Mouse (Mus musculus) cerebellum, postnatal 4 days (tissue): ENCODE measurements around the gene Fam3a.
"Not testable (repeated sequence)": the region's sequence is repeated elsewhere in the genome, so short reads cannot be mapped to it uniquely, and the experiment has no call there.

Experiments
- DNase-seq, 2 experiments: peaks; one replicate each; pipeline ENCODE4 v3.0.0; 2022; ENCODE audit warnings: low spot score in 2 of 2, mixed read lengths in 1 of 2

Fam3a gene

DNA sequence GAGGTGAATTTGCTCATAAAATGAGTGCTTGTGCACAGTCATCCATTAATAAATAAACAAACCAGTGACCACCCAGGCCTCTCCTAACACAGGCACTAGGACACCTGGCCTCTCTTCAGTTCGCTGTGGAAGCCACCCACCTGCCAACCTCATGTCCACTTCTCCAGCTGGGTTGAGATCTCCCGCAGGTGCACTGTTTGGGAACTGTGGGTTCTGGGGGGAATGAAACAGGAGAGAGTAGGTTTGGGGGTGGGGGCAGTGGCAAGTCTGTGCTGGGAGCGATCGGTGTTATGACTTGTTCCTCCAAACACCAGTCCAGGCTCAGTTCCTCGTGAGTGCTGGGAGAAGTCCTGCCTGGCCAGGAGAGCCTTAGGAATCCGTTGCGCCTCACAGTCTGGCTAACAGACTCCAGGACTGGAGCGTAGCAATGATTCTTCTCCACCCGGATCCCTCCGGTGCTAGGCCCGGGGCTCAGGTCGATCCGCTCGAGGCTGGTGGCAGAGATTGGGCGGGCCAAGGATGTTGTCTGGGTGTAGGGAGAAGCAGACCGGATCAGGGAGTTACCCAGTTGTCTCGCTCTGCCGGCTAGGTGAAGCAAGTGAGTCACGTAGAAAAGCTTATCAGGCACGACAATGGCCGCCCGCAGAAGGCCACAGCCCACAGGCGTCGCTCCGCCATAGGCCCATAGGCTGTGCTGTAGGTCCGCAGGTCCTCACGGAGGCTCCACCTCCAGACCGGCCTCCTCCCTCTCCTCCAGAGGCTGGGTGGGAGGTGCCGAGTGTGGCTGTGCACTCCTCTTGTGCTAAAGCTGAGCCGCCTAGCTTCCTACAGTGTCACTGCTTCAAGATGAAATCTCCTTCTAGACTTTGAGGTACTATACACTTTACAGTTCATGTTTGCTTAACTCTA, at the start of gene Fam3a, which contains the start of gene Ikbkg:
Gene Fam3a (minus strand): TSS at position 738 of the 909 bp plus-strand sequence.
Gene Ikbkg (plus strand): TSS at position 756 of the 909 bp plus-strand sequence.
- peak; percentile 49 to 64 for DNase-seq

- DNase-seq, result peak in 1 of 2 experiments; percentile 50
These were observed 36.3 kb upstream of the Fam3a start for GRCm38 (mm10) chrX:74429290-74429821.

- DNase-seq, result peak; percentile 51 to 77
These were observed 35.8 kb upstream of the Fam3a start, which contains the start of gene G6pdx for GRCm38 (mm10) chrX:74428826-74429276. Gene G6pdx, minus strand, starts transcription at chrX:74429194.

DNA sequence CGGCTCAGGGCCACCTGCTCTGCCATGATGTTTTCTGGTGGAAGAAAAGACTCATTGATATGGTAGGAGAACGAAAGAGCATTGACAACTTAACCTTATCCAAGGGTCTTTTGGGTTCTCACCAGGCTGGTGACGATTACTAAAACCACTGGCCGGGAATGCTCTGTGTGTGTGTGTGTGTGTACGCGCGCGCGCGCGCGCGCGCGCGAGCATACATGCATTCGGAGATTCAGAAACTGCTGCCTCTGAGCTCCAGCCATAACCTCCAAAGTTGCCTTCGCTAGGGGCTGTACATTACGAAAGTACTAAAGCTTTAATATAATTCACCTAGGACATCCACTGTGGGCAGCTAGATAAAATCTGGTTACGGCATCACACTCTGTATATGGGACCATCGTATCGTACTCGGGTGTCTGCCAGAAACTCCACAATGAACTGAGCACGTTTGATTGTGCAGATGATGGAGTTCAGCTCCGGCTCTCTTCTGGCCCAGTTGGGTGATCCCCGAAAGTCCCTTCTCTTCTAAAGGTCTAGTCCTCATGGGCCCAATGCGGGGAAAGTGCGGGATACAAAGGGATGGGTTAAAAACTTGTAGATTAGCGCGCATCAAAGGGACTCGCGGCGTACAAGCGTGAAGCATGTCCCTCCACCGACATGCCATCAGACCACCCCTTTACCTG, 35.2 kb upstream of the Fam3a start:
- DNase-seq, result no peak

DNA sequence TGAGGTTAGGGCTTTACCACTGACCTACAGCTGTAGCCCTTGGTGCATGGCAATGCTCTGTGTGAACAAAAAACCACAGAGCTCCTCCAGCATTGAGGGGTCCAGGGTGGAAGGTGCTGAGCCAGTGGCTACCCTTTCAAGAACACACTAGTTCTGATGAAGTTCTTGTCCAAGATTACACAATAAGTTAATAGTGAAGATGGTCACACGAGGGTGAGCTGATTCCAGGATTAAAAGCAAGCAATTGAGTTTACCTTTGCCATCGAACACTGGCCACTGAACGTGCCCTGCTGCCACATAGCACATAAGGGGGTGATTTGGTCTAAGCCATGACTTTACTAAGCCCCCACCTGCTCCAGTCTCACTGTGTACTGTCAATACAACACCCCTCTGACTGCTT, 34.0 kb upstream of the Fam3a start:
- no peak for DNase-seq

- no peak for DNase-seq
These were observed 33.2 kb upstream of the Fam3a start for GRCm38 (mm10) chrX:74426256-74426655.

DNA sequence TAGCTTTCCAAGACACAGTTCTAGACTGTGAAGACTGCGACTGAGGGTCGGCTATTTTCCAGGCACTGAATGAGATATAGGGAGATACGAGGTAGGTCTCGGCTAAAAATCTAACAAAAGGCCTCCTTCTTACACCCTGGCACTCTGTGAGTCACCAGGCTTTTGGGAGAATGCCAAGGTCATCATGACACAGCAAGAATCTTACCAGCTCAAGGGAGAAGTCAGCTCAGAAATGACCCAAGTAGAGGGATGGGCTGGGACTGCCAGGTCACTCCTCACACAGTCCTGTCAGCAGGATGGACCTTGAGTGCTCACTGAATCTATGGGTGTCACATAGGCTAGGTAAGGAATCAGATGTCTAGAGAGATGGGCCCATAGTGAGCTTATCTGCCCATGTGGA, 32.1 kb upstream of the Fam3a start:
- no peak for DNase-seq

DNA sequence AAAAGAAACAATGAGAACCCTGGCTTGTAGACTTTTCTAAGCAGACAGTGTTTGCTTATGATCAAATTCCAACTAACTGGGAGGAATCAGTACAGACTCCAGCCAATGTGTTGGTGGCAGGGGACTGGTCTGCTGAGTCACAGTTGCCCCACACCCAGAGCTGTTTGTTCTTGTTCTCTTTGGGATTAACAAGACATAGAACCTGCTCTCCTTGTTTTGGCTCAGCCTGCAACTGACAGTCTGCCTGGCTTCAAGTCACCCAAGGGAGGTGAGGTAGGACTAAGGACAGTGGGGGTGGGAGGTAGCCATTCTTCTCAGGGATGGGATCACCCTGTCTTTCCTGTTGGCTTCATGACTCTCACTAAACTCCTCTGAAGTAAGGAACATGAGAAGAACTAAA, 31.4 kb upstream of the Fam3a start:
- DNase-seq, result no peak

- DNase-seq, result peak; percentile 30 to 67
These were observed 20.3 kb upstream of the Fam3a start for GRCm38 (mm10) chrX:74413377-74413776.

DNA sequence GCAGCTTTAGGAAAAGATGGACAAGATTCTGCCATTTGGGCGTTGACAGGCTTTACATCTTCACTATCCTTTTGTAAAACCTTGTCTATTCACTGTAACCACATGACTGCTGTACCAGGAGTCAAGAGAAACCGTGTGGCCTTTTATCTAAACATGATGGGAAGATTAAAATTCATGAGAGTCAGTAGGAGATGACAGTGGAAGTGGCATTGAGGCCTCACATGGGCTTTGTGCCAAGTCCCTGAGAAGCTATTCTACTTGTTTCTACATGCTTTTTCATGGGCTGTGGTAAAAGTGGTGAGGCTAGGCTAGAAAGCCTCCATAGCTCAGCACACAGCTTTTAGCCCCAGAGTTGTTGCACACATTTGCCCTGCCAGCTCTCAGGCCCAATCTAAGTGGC, 15.3 kb upstream of the Fam3a start:
- no peak for DNase-seq

GRCm38 (mm10) chrX:74400136-74400535, 7.1 kb upstream of the Fam3a start:
- no peak for DNase-seq

GRCm38 (mm10) chrX:74388153-74388552, 4.9 kb downstream of the Fam3a start:
- no peak for DNase-seq

GRCm38 (mm10) chrX:74384451-74384850, 8.6 kb downstream of the Fam3a start:
- DNase-seq, result no peak

DNA sequence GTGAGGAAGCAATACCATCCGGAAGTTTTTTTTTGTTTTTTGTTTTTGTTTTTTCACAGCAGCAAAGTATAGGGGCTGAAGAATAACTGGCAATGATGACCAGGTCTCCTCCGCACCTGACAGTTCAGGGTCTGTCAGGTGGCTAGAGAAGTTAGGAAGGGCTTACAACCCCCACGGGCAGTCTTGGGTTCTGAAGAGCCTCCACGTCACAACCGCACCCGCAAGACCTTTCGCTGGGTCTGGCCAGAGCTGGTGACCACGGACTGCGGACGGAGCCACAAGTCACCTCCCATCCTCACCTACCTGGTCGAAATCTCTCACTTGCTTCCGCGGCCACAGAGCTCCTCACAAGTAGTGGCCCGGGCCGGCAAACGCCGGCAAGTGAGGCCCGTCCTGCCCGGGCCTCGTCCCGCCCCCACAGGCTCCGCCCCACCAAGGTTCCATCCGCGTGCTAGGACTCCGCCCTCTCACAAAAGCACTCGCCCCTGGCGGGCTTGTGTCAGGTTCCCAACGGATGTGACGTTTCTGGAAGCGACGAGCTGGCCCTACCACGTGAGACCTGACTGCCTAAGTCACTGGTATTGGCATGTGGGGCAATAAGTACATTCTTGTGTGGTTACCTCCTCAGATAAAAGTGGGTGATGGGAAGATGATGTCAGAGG, 20.1 kb downstream of the Fam3a start, which contains the start of the genes Ubl4a and Slc10a3:
Gene Ubl4a (minus strand): TSS at position 331 of the 662 bp plus-strand sequence.
Gene Slc10a3 (minus strand): TSS at position 462 of the 662 bp plus-strand sequence.
- DNase-seq, result peak; percentile 25 to 66

DNA sequence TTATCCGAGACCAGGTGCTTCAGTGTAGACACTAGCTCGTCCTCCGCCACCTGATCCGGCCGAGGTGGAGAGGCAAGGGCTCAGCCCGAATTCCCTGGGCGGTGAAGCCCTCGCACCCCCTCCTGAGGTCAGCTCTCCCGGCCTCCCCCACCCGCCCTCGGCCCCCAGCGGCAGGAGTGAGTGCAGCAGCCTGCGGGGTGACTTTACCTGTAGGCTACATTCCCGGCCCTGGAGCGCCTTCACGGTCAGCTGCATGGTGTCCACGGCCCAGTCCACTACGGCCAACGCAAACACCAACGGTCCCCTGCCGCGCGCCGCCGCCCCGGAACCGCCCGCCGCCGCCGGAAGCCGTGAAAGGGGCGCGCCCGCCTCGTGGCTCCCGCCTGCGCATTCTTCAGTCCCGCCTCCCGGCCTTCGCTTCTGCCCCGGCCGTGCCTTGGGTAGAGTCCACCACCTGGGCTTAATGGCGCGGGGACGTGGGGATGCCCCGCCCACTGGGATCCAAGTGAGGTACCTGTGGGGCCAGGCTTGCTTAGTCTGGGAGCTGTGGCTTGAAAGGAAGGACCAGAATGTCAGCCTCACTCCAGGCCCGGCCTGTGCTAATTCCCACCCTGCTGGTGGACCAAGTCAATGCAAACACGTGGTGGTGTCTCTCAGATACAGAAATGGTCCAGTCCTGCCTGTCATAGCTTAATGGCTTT, 24.7 kb downstream of the Fam3a start:
- peak; percentile 44 to 63 for DNase-seq

DNA sequence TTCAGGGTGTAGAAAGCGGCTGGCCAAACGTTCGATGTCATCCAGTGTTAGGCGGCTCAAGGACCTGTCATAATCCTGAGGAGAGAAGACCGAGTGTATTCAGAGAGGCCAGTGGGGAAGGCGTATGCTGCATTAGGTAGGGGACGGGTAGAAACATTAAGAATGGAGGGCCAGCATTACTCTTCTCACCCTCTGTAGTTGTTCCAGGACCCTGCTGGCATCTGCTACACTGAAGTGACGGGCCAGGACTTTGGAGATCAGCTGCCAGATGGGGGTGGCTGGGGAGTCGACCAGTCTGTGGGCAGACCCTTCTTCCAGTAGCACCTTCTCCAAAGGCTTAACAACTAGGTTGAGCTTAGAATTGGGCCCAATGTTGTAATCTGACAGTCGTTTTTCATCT, 25.6 kb downstream of the Fam3a start:
- no peak for DNase-seq

- no peak for DNase-seq
These were observed 33.9 kb downstream of the Fam3a start for GRCm38 (mm10) chrX:74359171-74359570.

GRCm38 (mm10) chrX:74357069-74357468, 36.0 kb downstream of the Fam3a start:
- DNase-seq, result not testable (repeated sequence)

DNA sequence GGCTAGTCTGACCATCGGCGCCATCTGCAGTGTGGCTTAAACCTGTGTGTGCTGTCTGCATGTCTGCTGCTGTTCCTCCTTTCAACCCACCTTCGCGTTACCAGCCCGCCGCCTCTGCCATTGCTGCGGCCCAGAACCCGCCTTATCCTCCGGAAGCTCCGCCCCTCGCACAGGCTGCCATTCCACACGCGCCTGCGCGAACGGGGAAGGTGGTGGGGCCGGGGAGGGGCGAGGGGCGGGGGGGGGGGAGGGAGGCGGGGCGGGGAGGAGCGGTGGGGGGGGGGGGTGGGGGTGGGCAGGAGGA, 39.7 kb downstream of the Fam3a start, which contains the start of gene Lage3:
Gene Lage3 (minus strand): TSS at position 152 of the 304 bp plus-strand sequence.
- peak; percentile 57 to 72 for DNase-seq

DNA sequence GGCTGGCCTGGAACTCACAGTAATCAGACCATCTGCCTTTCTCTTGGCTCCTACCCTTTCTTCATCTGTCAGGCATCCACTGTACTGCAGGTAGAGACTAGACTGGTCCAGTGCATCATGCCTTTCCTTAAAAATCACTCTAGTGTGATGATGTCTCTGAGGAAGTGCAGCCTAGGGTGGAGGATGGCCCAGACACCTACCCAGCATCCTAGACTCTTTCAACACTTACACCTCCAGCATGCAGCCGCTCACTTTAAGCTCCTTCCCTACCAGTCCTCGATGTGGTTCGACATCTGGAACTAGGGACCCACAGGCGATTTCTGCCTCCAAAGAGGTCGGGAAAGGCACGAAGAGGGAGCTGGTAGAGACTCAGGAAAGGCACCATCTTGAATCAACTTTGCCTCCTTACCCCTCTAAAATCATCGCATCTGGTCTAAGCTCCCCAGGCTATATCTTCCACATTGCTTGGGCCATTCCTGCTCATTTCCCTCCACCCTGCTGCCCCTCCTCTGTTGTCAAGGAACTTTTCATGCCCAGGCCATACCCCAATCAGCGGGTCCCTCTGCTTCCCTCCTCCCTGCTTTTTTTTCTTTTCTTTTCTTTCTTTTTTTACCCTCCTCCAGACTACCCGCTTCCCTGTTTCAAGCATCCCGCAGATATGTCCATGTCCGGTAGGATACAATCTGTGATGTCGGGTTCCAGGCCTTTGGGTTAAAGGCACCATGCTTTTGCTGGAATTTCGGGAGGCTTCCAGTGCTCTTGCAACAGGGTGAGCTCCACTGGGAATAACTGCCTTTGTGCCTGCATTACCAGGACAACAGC, 40.2 kb downstream of the Fam3a start:
- no peak for DNase-seq
